Mouse (Mus musculus): Measurements from ENCODE around the gene Twist2. TPM values are rescaled to one million over a fixed set of nuclear protein-coding genes. Genes with fewer than 3 reads are reported as not detected.

The Twist2 gene
- total RNA-seq, 2 experiments from 2014 or later = not detected

GRCm38 (mm10) chr1:91871101-91871500 lies 69.8 kb downstream of the Twist2 start:
- no peak for ATAC-seq (replicated peaks; ENCODE audit: low FRiP score, poor library complexity, severe bottlenecking)

- no peak for ATAC-seq (replicated peaks; ENCODE audit: low FRiP score, poor library complexity, severe bottlenecking)
Observed at GRCm38 (mm10) chr1:91872388-91873059, 71.3 kb downstream of the Twist2 start.

- ATAC-seq (replicated peaks; ENCODE audit: low FRiP score, poor library complexity, severe bottlenecking) = no peak
Observed at GRCm38 (mm10) chr1:91873572-91874285, 72.5 kb downstream of the Twist2 start.

GRCm38 (mm10) chr1:91874633-91875032 lies 73.4 kb downstream of the Twist2 start:
- peak; percentile 72 for ATAC-seq (replicated peaks; ENCODE audit: low FRiP score, poor library complexity, severe bottlenecking)

GRCm38 (mm10) chr1:91875042-91875720 lies 73.9 kb downstream of the Twist2 start:
- no peak for ATAC-seq (replicated peaks; ENCODE audit: low FRiP score, poor library complexity, severe bottlenecking)

GRCm38 (mm10) chr1:91878696-91879095 lies 77.4 kb downstream of the Twist2 start:
- ATAC-seq (replicated peaks; ENCODE audit: low FRiP score, poor library complexity, severe bottlenecking) = no peak

- no peak for ATAC-seq (replicated peaks; ENCODE audit: low FRiP score, poor library complexity, severe bottlenecking)
Observed at GRCm38 (mm10) chr1:91880156-91880555, 78.9 kb downstream of the Twist2 start.

GRCm38 (mm10) chr1:91880899-91881298 lies 79.6 kb downstream of the Twist2 start:
- ATAC-seq (replicated peaks; ENCODE audit: low FRiP score, poor library complexity, severe bottlenecking) = no peak

DNA sequence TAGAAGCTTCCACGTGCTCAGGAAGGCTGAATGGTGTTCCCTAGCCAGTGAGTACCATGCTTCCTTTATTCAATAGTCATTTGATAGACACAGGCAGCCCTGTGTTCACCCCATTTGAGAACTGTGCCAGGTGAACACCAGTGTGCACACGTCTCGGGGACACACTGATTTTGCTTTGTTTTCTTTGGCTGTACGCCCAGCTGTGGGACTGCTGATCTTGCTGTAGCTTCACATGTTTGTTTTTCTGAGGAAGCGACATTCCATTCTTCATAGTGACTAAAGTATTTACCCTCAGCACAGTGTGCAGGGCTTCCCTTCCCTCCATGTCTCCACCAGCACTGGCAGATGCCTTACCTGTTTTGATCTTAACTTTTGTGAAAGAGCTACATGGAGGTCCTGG lies 81.9 kb downstream of the Twist2 start:
- no peak for ATAC-seq (replicated peaks; ENCODE audit: low FRiP score, poor library complexity, severe bottlenecking)

DNA sequence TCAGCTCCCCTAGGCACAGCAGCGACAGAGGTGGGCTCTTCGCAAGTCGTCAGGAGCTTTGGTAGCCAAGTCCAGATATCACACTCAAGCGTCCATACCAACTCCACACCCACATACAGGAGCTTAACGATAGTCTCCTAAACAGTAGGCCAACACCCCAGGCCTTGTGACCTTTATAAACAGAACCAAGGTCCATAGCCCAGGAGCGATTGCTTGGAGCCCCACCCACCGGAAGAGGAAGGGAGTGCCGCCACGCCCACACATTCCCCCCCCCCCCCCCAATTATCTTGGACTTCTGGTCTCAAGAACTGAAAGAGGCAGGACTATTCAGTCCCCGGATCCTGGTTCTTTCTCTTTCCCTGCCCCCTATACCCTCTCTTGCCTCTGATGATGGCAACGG lies 92.3 kb downstream of the Twist2 start:
- ATAC-seq (replicated peaks; ENCODE audit: low FRiP score, poor library complexity, severe bottlenecking) = no peak

- ATAC-seq (replicated peaks; ENCODE audit: low FRiP score, poor library complexity, severe bottlenecking) = no peak
Observed at GRCm38 (mm10) chr1:91894286-91894685, 93.0 kb downstream of the Twist2 start.

DNA sequence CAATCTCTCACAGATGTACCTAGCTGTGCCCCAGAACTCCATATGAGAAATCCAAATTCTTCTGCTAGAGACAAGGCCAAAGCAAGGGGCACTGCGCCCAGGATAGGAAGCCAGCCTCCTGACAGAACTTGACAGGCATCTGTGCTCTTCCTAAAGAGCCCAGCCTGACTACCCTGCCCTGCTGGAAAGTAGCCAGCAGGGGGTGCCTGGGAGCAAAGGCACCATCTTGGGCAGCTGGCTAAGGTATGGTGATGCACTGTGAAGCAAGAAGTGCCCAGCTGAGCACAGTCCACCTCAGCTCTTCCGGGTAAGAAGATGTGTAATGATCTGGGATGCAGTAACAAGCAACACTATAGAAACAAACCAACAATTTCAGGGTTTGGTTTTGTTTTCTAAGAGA lies 95.8 kb downstream of the Twist2 start:
- ATAC-seq (replicated peaks; ENCODE audit: low FRiP score, poor library complexity, severe bottlenecking) = no peak
